Mouse (Mus musculus): Measurements from ENCODE around the gene Myl10.
"Not testable (repeated sequence)": the region's sequence is repeated elsewhere in the genome, so short reads cannot be mapped to it uniquely, and the experiment has no call there.

Myl10 gene

GRCm38 (mm10) chr5:136705532-136705931 is 12.6 kb downstream of the Myl10 start:
- no peak for DNase-seq (ENCODE audit: low spot score)

GRCm38 (mm10) chr5:136706803-136707202 is 13.9 kb downstream of the Myl10 start:
- DNase-seq (ENCODE audit: low spot score), result peak; percentile 26

GRCm38 (mm10) chr5:136708116-136708515 is 15.2 kb downstream of the Myl10 start:
- DNase-seq (ENCODE audit: low spot score), result no peak

GRCm38 (mm10) chr5:136710742-136711141 is 17.8 kb downstream of the Myl10 start:
- no peak for DNase-seq (ENCODE audit: low spot score)

GRCm38 (mm10) chr5:136714232-136714875 is 21.4 kb downstream of the Myl10 start:
- no peak for DNase-seq (ENCODE audit: low spot score)

- DNase-seq (ENCODE audit: low spot score), result no peak
These were observed 21.9 kb downstream of the Myl10 start for GRCm38 (mm10) chr5:136714879-136715278.

- DNase-seq (ENCODE audit: low spot score), result no peak
These were observed 24.0 kb downstream of the Myl10 start for GRCm38 (mm10) chr5:136716696-136717572.

GRCm38 (mm10) chr5:136717573-136717854 is 24.6 kb downstream of the Myl10 start:
- DNase-seq (ENCODE audit: low spot score), result no peak

- no peak for DNase-seq (ENCODE audit: low spot score)
These were observed 25.7 kb downstream of the Myl10 start for GRCm38 (mm10) chr5:136718656-136719055.

- no peak for DNase-seq (ENCODE audit: low spot score)
These were observed 28.6 kb downstream of the Myl10 start for GRCm38 (mm10) chr5:136721596-136721995.

- not testable (repeated sequence) for DNase-seq (ENCODE audit: low spot score)
These were observed 33.3 kb downstream of the Myl10 start for GRCm38 (mm10) chr5:136726271-136726670.

- no peak for DNase-seq (ENCODE audit: low spot score)
These were observed 46.0 kb downstream of the Myl10 start for GRCm38 (mm10) chr5:136738918-136739317.

GRCm38 (mm10) chr5:136746596-136746995 is 53.6 kb downstream of the Myl10 start:
- no peak for DNase-seq (ENCODE audit: low spot score)
